Mouse (Mus musculus) erythroblast, embryonic 14.5 days (primary cell): ENCODE results near the gene Foxl1.

Source experiments
- GATA1 ChIP-seq: IDR thresholded peaks from 2 replicates; pipeline ENCODE4 v1.6.1; 2012; ENCODE audit warnings: low read length, inconsistent platforms, mixed read lengths
- TAL1 ChIP-seq: IDR thresholded peaks from 3 replicates; pipeline ENCODE4 v1.6.1; 2012; ENCODE audit warnings: low read length, inconsistent platforms, mixed read lengths

- TF ChIP-seq GATA1 (no peak), TAL1 (no peak)
Observed at GRCm38 (mm10) chr8:121130522-121130921, 2.8 kb downstream of the Foxl1 start.
